Mouse (Mus musculus) adrenal gland, postnatal 25 days (tissue): ENCODE measurements around the gene Bpifb3. TPM values are rescaled to one million over a fixed set of nuclear protein-coding genes. Genes with fewer than 3 reads are reported as not detected.

Source experiments
- DNase-seq: peaks from one replicate; pipeline ENCODE4 v3.0.0; 2021; ENCODE audit warnings: mixed read lengths
- long read RNA-seq: library from polyadenylated mRNA; stranded (forward); transcript quantifications from one replicate; pipeline ENCODE4 v2.0.0, GENCODE M21; 2021
- total RNA-seq: library from RNA; stranded (reverse); gene quantifications from 2 replicates; pipeline ENCODE4 v1.2.3, GENCODE M21; 2021

Bpifb3 gene
- total RNA-seq = not detected in 2 replicates
- long read RNA-seq = 0 reads

DNA sequence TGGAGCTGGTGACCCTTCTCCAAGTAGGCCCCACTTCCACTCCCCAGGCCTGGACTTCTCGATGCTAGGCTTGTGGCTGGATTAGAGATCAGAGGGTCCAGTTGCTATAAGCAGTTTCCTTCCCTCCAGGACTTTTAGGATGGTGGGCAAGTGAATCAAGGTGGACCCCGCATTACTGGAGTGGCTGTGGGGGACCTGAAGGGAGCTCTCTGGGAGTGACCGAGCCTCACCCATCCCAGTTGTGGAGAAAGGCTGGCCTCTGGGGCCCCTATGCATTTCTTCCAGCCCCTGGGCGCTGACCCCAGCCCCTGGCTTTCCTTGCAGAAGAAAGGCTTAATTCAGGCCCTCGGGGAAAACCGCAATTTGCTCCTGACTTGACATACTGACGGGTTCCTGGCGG, at the start of gene Bpifb3:
Gene Bpifb3 (plus strand): TSS at position 301 of the 400 bp plus-strand sequence.
- DNase-seq = no peak

DNA sequence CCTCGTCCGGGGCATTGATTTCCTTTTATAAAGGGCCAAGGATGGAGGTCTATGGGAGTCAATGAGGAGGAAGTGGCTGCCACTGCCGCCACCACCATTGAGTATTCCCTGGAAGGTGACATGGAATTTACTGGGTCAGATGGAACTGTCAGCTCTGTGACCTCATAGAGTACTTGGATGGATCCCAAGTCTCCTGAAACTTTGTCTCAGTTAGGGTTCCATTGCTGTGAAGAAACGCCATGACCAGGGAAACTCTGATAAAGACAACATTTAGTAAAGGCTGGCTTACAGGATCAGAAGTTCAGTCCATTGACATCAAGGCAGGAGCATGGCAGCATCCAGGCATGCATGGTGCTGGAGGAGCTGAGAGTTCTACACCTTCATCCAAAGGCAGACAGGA, 47.0 kb upstream of the Bpifb3 start, which contains the start of gene Sun5:
Gene Sun5 (minus strand): TSS at position 101 of the 400 bp plus-strand sequence.
- DNase-seq = no peak

DNA sequence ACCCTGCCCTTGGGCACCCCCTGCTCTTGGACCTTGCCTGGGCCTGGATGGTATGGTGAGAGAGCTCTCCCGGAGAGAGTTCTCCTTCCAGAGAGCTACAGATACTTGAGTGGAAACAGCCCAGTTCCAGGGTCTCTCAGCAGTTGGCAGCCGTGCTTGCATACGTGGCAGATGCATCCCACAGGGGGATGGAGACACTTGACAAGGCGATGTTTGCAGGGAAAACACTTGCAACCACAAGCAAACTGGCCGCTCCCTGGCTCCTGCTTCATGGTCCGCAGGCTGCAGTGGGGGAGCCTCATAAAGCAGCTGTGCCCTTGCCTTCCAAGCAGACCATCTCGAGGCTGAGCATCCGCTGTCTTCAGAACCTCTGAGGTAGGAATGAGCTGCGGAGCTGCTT, 43.3 kb upstream of the Bpifb3 start, which contains the start of gene Bpifb2:
Gene Bpifb2 (plus strand): TSS at position 301 of the 400 bp plus-strand sequence.
- DNase-seq = no peak

DNA sequence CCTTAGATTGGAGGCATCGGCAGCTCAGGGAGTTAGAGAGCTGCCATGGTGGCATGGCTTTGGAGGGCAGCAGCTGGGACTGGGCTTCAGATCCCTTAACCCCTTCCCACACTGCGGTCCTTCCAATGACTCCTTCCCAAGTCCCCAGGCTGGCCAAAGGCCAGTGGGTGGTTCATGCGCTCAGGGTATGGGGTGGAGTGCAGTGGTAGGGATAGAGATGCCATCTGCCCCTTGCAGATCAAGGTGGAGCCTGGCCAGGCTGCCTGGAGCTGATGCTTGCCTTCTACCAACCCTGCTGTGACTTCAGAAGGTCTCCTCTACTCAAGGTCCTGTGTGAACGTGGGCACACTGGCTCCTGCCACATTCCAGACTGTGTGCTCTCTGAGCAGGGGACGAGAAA, 18.9 kb upstream of the Bpifb3 start:
- DNase-seq = no peak

DNA sequence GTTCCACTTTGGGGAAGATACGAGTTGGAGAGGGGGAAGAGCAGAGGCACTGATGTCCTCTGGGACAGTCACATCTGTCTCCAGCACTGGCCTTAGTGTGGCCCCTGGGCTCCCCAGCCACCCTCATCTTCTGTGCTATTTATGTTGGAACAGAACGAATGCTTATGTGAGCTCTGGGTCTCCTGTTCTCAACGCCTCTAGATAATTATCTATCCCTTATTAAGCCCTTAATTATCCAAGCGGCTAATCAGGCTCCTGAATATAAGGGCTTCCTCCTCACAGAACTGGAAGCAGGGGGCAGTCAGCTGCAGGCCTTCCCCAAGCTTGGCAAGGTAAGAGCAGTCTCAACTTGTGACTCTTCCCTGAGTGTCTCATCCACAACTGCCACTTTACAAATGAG, 17.9 kb upstream of the Bpifb3 start, which contains the start of gene Bpifb6:
Gene Bpifb6 (plus strand): TSS at position 301 of the 400 bp plus-strand sequence.
- no peak for DNase-seq

DNA sequence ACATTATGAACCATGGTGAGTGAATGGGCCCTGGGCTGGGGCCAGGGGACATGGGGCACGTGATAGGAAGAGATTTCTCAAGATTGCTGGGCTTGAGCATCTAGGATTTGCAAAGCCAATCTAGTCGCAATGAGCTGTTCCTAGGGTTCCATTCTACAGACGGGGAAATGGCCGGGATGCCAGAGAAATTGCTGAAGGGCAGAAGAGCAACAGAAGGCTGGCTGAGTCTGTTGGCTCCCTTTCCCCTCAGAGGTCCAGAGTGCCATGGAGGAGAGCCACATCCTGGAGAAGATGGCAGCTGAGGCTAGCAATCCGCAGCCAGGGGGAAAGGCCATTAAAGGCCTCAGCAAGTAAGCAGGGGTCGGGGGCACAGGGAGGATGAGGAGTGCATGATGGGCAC, 15.3 kb upstream of the Bpifb3 start:
- no peak for DNase-seq

DNA sequence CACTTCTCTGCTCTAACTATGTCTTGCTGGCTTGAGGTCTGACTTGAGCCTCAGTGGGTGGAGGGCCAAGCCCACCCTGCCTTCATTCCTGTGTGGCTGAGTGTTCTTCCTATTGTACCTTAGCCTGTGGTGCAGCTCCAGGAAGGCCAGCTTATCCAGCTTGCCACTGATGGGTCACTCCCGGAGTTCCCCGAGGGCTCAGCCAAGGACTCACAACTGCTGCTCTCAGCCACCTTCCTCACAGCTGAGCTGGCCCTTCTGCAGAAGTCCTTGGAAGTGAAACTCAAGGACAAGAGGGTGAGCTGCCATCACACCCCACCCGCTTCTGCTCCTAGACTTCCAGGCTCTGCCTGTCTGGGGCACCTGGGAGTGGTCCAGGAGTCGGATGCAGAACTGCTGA, 11.4 kb upstream of the Bpifb3 start:
- DNase-seq = peak; percentile 52

DNA sequence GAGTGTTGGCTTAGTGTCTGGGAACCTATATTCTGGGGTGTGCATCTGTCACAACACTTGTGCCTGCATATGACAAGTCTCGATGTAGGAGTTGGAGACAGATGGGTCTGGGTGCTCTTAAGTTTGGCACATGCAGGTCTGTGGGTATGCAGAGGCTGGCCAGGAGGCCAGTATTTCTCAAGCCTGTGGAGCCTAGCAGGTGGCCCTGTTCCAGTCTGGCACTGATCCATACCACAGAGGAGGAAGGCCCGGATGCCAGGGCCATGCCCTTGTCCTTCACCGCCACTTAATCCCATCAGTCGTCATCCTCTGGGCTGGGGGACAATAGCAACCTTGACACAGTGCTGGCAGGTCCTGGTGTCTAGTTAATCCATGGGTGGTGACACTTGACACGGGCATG, 3.9 kb upstream of the Bpifb3 start:
- DNase-seq = peak; percentile 84

DNA sequence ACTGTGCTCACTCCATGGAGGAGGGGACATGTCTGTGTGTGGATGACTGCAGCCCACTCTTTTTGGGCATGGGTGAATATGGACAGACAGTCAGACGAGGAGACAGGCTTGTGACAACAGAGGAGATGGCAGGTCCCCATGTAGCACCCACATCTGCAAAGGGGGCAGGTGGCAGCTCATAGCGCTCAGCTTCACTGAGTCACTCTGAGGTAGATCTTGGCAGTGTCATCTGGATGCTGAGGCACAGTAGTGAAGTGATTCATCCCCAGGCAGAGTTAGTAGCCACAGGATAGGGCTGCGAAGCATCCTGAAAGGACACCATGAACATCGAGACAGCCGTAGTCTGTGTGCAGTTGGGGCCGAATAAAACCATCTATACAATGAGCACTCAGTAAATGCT, 3.2 kb downstream of the Bpifb3 start:
- DNase-seq = no peak

DNA sequence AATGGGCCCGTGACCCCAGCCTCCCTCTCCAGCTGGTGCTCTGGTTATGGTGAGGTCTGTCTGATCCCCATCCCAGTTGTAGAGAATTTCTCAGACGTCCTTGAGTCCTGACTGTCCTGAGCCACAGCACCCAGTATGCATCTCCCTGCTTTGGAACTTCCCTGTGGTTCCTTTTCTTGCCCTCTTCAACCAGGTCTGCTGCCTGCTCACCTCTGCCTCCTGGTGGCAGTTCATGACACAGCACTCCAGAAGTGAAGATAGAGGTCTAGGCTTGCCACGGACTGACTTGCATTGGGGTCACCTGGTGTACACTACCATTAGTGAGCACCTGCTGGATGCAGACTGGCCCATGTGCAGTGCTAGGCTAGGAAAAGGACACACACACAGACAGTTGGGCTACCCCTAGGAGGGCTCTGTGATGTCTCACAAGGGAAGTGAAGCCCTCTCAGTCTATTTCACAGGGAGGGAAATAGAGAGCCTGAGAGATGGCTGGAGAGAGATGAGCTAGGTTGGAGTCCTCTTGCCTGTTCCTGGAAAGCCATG, 11.9 kb downstream of the Bpifb3 start:
- peak; percentile 75 for DNase-seq

DNA sequence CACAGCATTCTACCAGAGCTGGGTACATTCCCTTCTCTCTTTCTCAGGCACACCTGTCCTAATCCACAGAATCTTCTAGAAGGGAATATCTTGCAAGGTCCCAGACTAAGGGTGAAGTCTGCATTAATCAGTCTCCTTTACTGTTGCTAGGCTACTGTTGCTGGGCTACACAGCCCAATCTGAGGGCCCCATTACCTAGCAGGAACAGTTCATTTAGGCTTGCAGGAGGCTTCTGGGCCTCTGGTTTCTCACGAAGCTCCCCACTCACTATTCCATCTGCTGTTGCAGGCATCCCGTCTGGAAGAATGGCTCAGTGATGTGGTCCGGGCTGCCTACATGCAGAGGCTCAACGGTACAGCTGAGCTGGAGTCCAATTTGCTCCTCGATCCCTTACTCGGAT, 13.1 kb downstream of the Bpifb3 start:
- no peak for DNase-seq

DNA sequence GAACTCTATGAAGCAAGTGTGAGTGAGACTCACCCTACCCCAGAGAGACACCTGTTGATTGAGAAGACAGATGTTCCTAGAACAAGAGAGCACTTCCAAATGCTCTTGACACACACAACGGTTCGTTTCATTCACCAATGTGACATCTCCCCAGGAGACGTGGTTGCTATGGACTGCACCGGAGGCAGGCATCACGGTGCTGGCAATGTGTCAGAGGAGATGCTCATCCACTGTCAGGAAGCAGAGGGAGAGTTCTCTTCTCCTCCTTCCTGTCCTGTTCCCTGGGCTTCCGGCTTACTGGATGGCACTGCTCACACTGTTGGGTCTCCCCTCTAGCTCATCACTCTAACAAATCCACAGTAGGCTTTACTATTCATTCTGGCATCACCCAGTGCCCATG, 15.3 kb downstream of the Bpifb3 start:
- no peak for DNase-seq

DNA sequence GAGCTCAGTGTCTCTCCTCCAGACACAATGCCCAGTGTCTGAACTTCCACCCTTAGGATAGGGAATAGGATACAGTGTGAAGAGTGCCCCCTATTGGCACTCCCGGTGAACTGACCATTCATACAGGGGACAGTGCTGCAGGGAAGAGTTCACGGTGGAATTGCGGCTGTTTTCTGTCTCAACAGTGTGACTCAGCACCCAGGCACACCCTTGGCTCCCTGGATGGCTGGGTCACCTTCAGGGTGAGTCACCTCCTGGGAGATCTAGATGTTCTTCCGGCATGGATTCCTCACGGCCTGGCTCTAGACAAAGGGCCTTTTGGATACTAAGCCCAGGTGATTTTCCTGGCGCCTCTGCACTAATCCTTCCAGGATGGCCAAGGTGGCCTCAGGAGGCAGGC, 17.3 kb downstream of the Bpifb3 start:
- peak; percentile 30 for DNase-seq

DNA sequence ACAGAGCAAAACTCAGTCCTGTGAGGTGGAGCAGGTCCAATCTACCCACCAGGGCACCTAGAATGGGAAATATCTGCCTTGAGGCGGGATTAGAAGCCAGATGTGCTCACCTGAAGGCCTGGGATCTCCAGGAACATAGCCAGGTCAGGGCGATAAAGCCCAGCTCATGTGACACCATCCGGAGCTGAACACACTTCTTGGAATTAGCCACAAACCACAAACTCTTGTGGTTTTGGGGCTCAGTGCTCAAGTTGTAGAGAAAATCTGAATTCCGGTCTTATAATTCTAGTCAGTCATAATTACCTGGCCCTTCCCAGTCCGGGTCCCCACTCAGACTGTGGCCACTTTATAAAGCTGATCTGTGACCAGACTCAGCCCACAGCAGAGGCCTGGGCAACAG, 19.8 kb downstream of the Bpifb3 start, which contains the start of gene Bpifb4:
Gene Bpifb4 (plus strand): TSS at position 370 of the 400 bp plus-strand sequence.
- DNase-seq = no peak

DNA sequence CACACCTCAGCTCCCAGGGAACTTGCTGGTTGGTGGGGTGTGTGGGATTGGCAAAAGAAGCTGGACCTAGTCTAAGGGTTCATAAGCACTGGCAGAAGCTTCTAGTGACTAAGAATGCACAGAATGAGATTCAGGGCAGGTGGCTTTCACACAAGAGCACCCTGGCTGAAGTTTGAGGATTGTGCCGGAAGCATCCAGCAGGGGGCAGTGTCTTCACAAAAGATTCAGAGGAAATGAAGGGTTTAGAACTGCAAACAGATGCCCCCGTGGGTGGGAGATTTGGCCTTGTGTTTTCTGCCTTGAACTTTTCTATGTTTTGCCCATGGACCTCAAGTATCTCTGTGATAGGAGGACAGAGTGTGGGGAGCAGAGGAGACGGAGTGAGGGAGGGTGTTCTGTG, 25.5 kb downstream of the Bpifb3 start:
- peak; percentile 53 for DNase-seq

DNA sequence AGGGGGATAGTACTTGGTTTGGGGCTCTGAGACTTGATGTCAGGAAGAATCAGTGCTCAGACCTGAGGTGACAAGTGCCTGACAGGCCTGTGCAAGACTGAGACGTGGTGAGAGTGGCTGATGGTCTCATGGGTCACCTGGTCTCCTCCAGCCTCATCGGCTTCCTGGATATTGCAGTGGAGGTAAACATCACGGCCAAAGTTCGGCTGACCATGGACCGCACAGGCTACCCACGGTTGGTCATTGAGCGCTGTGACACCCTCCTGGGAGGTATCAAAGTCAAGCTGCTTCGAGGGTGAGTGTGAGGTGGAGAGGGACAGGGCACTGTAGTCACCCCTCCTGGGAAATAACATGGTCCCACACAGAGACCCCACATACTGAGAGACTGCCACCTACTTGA, 26.5 kb downstream of the Bpifb3 start:
- DNase-seq = no peak

DNA sequence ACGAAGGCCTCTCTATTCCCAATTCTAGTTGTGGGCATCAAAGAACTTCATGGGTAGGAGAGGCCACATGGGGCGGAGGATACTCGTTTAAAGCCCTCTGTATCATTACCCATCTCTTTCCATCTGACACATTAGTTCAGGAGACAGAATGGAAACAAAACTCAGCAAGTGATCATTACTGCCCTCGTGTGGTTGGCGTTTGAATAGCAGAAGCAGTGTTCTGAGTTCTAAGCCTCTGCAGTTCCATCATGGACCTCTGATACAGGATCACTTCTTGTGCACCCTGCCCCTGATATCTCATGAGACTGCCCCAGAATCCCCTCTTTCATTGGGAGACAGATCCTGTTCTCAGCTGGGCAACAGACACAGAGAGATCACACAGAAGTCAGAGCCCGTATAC, 34.9 kb downstream of the Bpifb3 start:
- DNase-seq = peak; percentile 66

DNA sequence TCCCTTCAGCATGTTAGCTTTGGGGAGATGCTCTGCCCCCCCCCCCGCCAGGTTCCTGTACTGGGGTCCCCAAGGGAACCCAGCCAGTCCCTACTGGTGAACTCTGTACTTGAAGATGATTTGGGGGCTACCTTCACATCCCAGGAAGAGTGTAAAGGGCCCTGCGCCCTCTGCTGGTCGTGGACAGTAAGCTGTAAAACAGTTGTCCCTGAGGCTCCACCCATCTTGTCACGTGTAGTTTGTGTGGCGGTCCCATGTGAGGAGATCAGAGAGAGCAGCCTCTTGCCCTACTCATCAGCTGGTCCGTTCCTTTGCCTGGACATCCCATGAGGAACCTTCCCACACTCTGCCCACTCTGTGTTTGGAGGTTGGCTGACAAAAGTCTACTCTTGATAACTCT, 35.8 kb downstream of the Bpifb3 start:
- DNase-seq = peak; percentile 65

DNA sequence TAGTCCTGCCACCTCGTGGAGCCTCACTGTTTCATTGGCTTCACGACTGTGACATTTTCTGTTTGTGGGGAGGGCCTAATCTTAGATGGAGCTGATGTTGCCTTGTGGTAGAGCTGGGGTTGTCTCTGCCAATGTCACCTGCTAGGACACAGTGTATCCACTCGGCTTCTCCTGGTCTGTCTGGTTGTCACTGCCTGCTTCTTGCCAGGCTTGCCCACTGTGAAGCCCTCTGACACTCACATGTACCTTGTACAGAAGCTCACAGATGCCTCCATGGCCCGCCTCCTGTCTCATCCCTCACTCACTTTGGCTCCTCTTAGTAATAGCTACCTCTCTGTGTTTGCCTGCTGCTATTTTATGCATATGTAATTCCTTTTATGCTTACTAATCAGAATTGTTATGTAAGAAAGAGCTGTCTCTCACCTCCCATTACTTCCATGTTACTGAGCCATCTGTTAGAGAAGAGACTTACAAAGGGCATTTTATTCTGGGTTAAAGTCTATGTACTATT, 44.8 kb downstream of the Bpifb3 start:
- no peak for DNase-seq

DNA sequence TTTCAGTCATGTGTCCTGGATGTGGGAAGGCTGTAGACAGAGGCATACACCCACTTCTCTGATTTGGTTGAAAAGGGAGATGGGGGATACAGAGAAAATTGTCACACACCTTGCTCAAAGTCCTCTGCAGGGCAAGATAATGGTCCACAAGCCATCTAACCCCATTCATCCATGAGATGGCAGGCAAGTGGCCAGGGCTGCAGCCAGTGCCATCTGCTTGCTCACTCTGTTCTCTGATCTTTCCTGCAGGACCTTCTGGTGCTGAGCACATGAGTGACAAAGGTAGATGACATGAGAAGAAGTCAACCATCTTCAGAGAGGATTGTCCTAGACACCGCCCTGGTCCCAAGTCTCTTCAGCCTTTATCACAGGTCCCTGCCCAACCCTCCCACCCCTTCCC, 45.3 kb downstream of the Bpifb3 start:
- peak; percentile 12 for DNase-seq

DNA sequence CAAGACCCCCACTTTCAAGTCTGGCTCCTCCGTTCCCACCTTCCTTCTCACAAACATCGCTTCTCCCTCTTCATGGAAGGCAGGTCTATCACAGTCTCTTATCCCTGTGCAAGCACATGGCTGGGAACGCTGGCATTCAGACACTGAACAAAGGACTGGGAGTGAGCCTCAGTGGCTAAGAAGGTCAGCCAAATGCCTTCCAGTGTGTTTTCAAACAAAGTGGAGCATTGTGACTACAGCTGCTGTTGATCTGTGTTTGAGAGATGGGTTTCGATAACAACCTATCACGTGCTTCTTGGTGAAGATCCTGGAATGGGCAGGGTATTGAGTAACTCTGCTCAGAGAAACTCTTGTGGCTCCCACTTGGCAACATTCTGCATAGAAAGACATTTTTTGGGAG, 52.2 kb downstream of the Bpifb3 start:
- DNase-seq = no peak

DNA sequence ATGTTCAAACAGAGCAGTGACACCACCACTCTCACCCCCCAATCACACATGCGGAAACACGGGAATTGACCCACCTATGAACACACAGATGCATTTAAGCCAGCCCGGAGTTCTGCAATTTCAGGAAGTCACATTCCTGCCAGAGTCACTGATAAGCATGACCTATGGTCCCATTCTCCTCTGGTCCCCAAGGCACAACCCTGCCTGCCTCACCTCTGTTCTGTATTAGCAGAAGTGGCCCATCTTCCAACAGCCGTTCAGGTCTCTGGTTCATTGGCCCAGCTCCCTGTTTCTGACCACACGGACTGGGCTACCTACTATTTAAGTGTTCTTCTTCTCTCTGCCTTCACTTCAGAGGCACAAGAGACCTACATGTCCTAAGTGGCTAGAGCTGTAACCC, 56.6 kb downstream of the Bpifb3 start, which contains the start of gene Bpifa6:
Gene Bpifa6 (plus strand): TSS at position 364 of the 400 bp plus-strand sequence.
- DNase-seq = no peak
